Mouse (Mus musculus): ENCODE data around the gene Thrsp. TPM values are rescaled to one million over a fixed set of nuclear protein-coding genes. Genes with fewer than 3 reads are reported as not detected.

Gene Thrsp
- polyA plus RNA-seq, 1 experiment from 2014 or later = 2.4 TPM

DNA sequence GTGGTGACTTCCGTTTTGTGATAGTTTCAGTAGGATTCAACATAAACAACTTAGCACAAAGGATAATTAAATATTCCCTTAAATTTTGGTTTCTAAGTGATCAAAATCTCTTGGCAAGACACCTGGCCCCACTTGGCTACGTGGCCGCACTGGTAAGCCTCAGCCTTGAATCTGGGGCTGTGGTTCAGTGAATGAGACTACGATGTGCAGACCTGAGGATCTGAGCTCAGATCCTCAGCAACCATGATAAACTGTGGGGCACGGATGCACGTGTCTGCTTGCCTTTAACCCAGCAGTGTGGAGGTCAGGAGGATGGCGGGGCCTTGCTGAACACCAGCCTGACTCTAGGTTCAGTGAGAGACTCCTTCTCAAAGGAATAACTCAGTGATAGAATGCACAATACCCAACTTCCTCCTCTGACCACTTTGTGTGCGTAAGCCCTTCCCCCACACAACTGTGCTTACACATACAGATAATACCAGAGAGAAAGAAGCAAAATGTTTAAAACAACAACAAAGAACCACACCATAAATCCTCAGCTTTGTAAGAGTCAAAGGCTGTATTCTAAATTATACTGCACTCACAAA, 29.9 kb downstream of the Thrsp start:
- H3K27me3 ChIP-seq = no peaks in the 10 kb centered on the region
- no peak overlapping the region for H3K9ac ChIP-seq
- 0 out of 2 replicates have a peak, but pooled peaks cover 9% of the 10 kb centered on the region for H3K4me1 ChIP-seq (replicated peaks)
- H3K27ac ChIP-seq (replicated peaks) = peak overlapping the region; percentile 67
- H3K4me2 ChIP-seq = 0 out of 2 replicates have a peak overlapping the region, but pooled peaks have one; percentile 4
- 89% methylated on average over 8 of the region's 8 CpGs for WGBS
- H3K9me3 ChIP-seq = no peaks in the 10 kb centered on the region
- H3K36me3 ChIP-seq = peaks cover 46% of the 10 kb centered on the region
- no peak overlapping the region for H3K4me3 ChIP-seq
- ATAC-seq (ENCODE audit: low FRiP score, low read depth) = no peak

DNA sequence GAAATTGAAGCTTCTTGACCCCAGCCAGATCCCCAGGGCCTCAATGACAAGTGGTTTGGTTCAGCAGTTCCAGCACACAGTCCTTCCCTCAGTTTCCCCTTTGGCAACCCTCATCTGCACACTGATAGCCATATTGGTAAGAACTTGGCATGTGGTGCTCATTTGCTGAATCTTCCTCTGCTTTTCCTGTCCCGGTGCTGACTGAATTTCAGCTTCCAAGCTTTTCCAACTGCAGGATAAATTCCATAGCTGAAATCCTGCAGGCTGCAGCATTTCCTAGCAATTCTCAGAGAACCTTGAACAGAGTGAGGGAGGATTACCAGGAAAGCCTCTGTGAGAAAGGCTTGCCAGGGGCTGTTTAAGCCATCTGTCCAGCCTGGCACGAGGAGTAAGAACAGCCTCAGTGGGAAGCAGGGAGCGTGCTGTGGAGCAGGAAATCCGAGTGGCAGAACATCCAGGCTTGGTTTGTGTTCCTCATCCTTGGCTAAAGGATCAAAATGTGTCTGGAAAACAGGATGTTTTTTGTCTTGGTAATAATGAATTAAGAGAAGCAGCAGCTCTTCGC, 30.6 kb downstream of the Thrsp start:
- peak; percentile 80 for ATAC-seq (ENCODE audit: low FRiP score, low read depth)

GRCm38 (mm10) chr7:97386106-97386805, 31.3 kb downstream of the Thrsp start:
- Histone ChIP-seq H3K4me3 (no peak overlapping the region), H3K27me3 (no peaks in the 10 kb centered on the region), H3K4me1 (replicated peaks) (0 out of 2 replicates have a peak, but pooled peaks cover 1% of the 10 kb centered on the region), H3K9ac (no peak overlapping the region), H3K4me2 (no peak overlapping the region), H3K36me3 (peaks cover 55% of the 10 kb centered on the region), H3K27ac (replicated peaks) (peak overlapping the region; percentile 58), H3K9me3 (no peaks in the 10 kb centered on the region)
- WGBS = 86% methylated on average over 7 of the region's 7 CpGs
- ATAC-seq (ENCODE audit: low FRiP score, low read depth) = no peak

More for the DNA sequence above, 30.6 kb downstream of the Thrsp start:
- no peaks in the 10 kb centered on the region for H3K27me3 ChIP-seq
- H3K27ac ChIP-seq (replicated peaks) = peak overlapping the region; percentile 67
- H3K9me3 ChIP-seq = no peaks in the 10 kb centered on the region
- H3K4me1 ChIP-seq (replicated peaks) = 0 out of 2 replicates have a peak, but pooled peaks cover 5% of the 10 kb centered on the region
- no peak overlapping the region for H3K9ac ChIP-seq
- WGBS = 74% methylated on average over 5 of the region's 5 CpGs
- H3K4me3 ChIP-seq = no peak overlapping the region
- 0 out of 2 replicates have a peak overlapping the region, but pooled peaks have one; percentile 4 for H3K4me2 ChIP-seq
- peaks cover 52% of the 10 kb centered on the region for H3K36me3 ChIP-seq

GRCm38 (mm10) chr7:97383496-97384132, 33.9 kb downstream of the Thrsp start:
- no peaks in the 10 kb centered on the region for H3K4me1 ChIP-seq (replicated peaks)
- H3K9me3 ChIP-seq = no peaks in the 10 kb centered on the region
- no peak overlapping the region for H3K4me3 ChIP-seq
- H3K9ac ChIP-seq = no peak overlapping the region
- 86% methylated on average over 10 of the region's 10 CpGs for whole genome bisulfite sequencing
- ATAC-seq (ENCODE audit: low FRiP score, low read depth) = no peak
- H3K27ac ChIP-seq (replicated peaks) = no peak overlapping the region
- peaks cover 58% of the 10 kb centered on the region for H3K36me3 ChIP-seq
- H3K4me2 ChIP-seq = no peak overlapping the region
- H3K27me3 ChIP-seq = no peaks in the 10 kb centered on the region

- Histone ChIP-seq H3K4me1 (replicated peaks) (no peaks in the 10 kb centered on the region), H3K9ac (no peak overlapping the region), H3K27me3 (no peaks in the 10 kb centered on the region), H3K27ac (replicated peaks) (no peak overlapping the region), H3K36me3 (peaks cover 58% of the 10 kb centered on the region), H3K4me2 (no peak overlapping the region), H3K9me3 (no peaks in the 10 kb centered on the region), H3K4me3 (no peak overlapping the region)
- 96% methylated on average over 8 of the region's 8 CpGs for WGBS
- ATAC-seq (ENCODE audit: low FRiP score, low read depth) = no peak
Measured at GRCm38 (mm10) chr7:97382661-97383060, 34.9 kb downstream of the Thrsp start.

- H3K9me3 ChIP-seq = no peaks in the 10 kb centered on the region
- no peaks in the 10 kb centered on the region for H3K27me3 ChIP-seq
- H3K4me2 ChIP-seq = no peak overlapping the region
- 98% methylated on average over 5 of the region's 5 CpGs for WGBS
- no peak overlapping the region for H3K9ac ChIP-seq
- no peak overlapping the region for H3K27ac ChIP-seq (replicated peaks)
- no peak for ATAC-seq (ENCODE audit: low FRiP score, low read depth)
- H3K4me1 ChIP-seq (replicated peaks) = no peaks in the 10 kb centered on the region
- peaks cover 57% of the 10 kb centered on the region for H3K36me3 ChIP-seq
- no peak overlapping the region for H3K4me3 ChIP-seq
Measured at GRCm38 (mm10) chr7:97380500-97381123, 36.9 kb downstream of the Thrsp start.

DNA sequence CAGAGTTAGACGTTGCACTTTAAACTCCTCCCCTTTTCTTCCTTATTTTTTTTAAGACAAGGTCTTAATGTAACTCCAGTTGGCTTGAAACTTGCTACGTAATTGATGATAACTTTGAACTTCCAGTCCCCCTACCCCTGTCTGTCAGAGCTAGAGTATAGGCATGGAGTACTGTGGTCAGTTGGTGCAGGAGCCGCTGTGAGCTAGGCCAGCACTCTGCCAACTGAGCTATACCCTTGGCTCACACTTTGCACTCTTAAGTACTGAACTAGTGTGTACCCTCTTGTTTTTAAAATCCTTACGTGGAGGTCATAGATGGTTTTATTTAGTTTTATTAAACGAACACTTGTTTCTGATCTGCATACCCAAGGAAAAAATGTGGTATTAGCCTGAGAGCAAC, 38.2 kb downstream of the Thrsp start:
- no peaks in the 10 kb centered on the region for H3K4me1 ChIP-seq (replicated peaks)
- no peak for ATAC-seq (ENCODE audit: low FRiP score, low read depth)
- WGBS = 96% methylated on average over 5 of the region's 5 CpGs
- H3K27ac ChIP-seq (replicated peaks) = no peak overlapping the region
- no peaks in the 10 kb centered on the region for H3K27me3 ChIP-seq
- no peaks in the 10 kb centered on the region for H3K9me3 ChIP-seq
- H3K36me3 ChIP-seq = peaks cover 46% of the 10 kb centered on the region
- no peak overlapping the region for H3K9ac ChIP-seq
- no peak overlapping the region for H3K4me2 ChIP-seq
- H3K4me3 ChIP-seq = no peak overlapping the region

- H3K4me3 ChIP-seq = no peak overlapping the region
- H3K27ac ChIP-seq (replicated peaks) = no peak overlapping the region
- H3K27me3 ChIP-seq = no peaks in the 10 kb centered on the region
- H3K4me1 ChIP-seq (replicated peaks) = peaks cover 10% of the 10 kb centered on the region
- no peak overlapping the region for H3K9ac ChIP-seq
- ATAC-seq (ENCODE audit: low FRiP score, low read depth) = no peak
- H3K9me3 ChIP-seq = no peaks in the 10 kb centered on the region
- 77% methylated on average over 2 of the region's 2 CpGs for WGBS
- H3K36me3 ChIP-seq = peaks cover 29% of the 10 kb centered on the region
- H3K4me2 ChIP-seq = no peak overlapping the region
Measured at GRCm38 (mm10) chr7:97375906-97376305, 41.6 kb downstream of the Thrsp start.

DNA sequence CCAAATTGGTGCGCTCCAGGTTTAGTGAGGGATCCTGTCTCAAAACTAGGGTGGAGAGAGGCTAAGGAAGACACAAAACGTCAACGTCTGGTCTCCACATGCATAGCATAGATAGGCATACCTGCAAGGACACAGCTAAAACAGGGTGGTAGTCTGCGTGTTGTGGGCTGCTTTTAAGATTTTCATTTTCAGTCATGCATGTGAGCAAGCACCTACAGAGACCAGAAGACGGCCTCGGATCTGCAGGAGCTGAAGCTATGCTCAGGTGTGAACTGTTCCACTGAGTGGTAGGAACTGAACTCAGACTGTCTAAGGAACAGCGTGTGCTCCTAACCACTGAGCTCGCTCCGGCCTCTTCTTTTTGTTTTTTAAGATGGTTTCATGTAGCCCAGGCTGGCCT, 42.4 kb downstream of the Thrsp start:
- Histone ChIP-seq H3K9ac (no peak overlapping the region), H3K27ac (replicated peaks) (no peak overlapping the region), H3K36me3 (peaks cover 29% of the 10 kb centered on the region), H3K27me3 (no peaks in the 10 kb centered on the region), H3K9me3 (no peaks in the 10 kb centered on the region), H3K4me3 (no peak overlapping the region), H3K4me1 (replicated peaks) (peaks cover 12% of the 10 kb centered on the region), H3K4me2 (no peak overlapping the region)
- no peak for ATAC-seq (ENCODE audit: low FRiP score, low read depth)
- WGBS = 96% methylated on average over 9 of the region's 9 CpGs

GRCm38 (mm10) chr7:97365887-97366286, 51.6 kb downstream of the Thrsp start:
- H3K27ac ChIP-seq (replicated peaks) = no peak overlapping the region
- H3K36me3 ChIP-seq = no peaks in the 10 kb centered on the region
- no peak for ATAC-seq (ENCODE audit: low FRiP score, low read depth)
- H3K9me3 ChIP-seq = no peaks in the 10 kb centered on the region
- no peak overlapping the region for H3K4me2 ChIP-seq
- peaks cover 2% of the 10 kb centered on the region for H3K4me1 ChIP-seq (replicated peaks)
- no peaks in the 10 kb centered on the region for H3K27me3 ChIP-seq
- H3K4me3 ChIP-seq = no peak overlapping the region
- 82% methylated on average over 1 of the region's 1 CpGs for WGBS
- H3K9ac ChIP-seq = no peak overlapping the region

Data from hindbrain, embryonic 15.5 days (tissue).